Mouse (Mus musculus) liver, embryonic 16.5 days (tissue): ENCODE data around the gene Ei24. TPM values are rescaled to one million over a fixed set of nuclear protein-coding genes. Genes with fewer than 3 reads are reported as not detected.

ENCODE experiments used
- ATAC-seq: fragments of 200-750 bp; cut with Nextera tagmentation; 2 replicates; pipeline ENCODE4 v1.8.0; 2017; ENCODE audit warnings: low read depth, mild to moderate bottlenecking, moderate number of reproducible peaks, moderate library complexity
- H3K27ac ChIP-seq: fragments of 300-500 bp; sonication (generic); 2 replicates; pipeline ENCODE4 v1.5.1; 2014; ENCODE audit warnings: mild to moderate bottlenecking, low read length
- H3K27me3 ChIP-seq: fragments of 300-500 bp; sonication (generic); 2 replicates; pipeline ENCODE4 v1.6.1; 2014; ENCODE audit warnings: low read depth, low read length, mixed read lengths; ENCODE audit not compliant: control insufficient read depth, insufficient read depth
- H3K36me3 ChIP-seq: fragments of 300-500 bp; sonication (generic); 2 replicates; pipeline ENCODE4 v1.6.1; 2014; ENCODE audit warnings: mild to moderate bottlenecking; ENCODE audit not compliant: control insufficient read depth, insufficient read depth
- H3K4me1 ChIP-seq: fragments of 300-500 bp; sonication (generic); 2 replicates; pipeline ENCODE4 v1.6.1; 2014; ENCODE audit warnings: low read depth, low read length, mixed read lengths; ENCODE audit not compliant: control insufficient read depth
- H3K4me2 ChIP-seq: fragments of 300-500 bp; sonication (generic); 2 replicates; pipeline ENCODE4 v1.6.1; 2014; ENCODE audit warnings: low read depth, low read length, mixed read lengths
- H3K4me3 ChIP-seq: fragments of 300-500 bp; sonication (generic); 2 replicates; pipeline ENCODE4 v1.5.1; 2014; ENCODE audit warnings: low read depth, mild to moderate bottlenecking, low read length
- H3K9ac ChIP-seq: fragments of 300-500 bp; sonication (generic); 2 replicates; pipeline ENCODE4 v1.6.1; 2014; ENCODE audit warnings: low read depth, low read length
- H3K9me3 ChIP-seq: fragments of 300-500 bp; sonication (generic); replicated peaks from 2 replicates; pipeline ENCODE4 v1.6.1; 2016; ENCODE audit warnings: low read length; ENCODE audit not compliant: control insufficient read depth
- WGBS: fragments of 180-500 bp; shearing (Covaris S2); extraction: QIAGEN DNeasy Blood & Tissue Kit; methylation state at CpG from one replicate; pipeline ENCODE4 v1.1.7; 2014; ENCODE audit not compliant: insufficient replicate concordance; 5-methylcytosine and 5-hydroxymethylcytosine counted together
- polyA plus RNA-seq: library from polyadenylated mRNA; unstranded; fragments of >200 nt; fragmentation: Nextera tagmentation; extraction: Ambion mirVana; gene quantifications from 2 replicates; pipeline ENCODE4 v1.2.1, GENCODE M21; 2015

Gene Ei24
- polyA plus RNA-seq = 25.3 and 26.2 TPM in 2 replicates

GRCm38 (mm10) chr9:36796781-36797555, at the start of gene Ei24:
Ei24 (minus strand) TSS chr9:36797393.
- peak within 1 kb of the TSS; percentile 87 for H3K4me2 ChIP-seq
- peak within 1 kb of the TSS; percentile 51 for H3K27ac ChIP-seq
- no peaks in the 10 kb centered on the region for H3K27me3 ChIP-seq
- no peaks in the 10 kb centered on the region for H3K9me3 ChIP-seq
- H3K4me1 ChIP-seq = peaks cover 6% of the 10 kb centered on the region
- peak within 1 kb of the TSS; percentile 93 for H3K9ac ChIP-seq
- H3K4me3 ChIP-seq = peak within 1 kb of the TSS; percentile 90
- no peaks in the 10 kb centered on the region for H3K36me3 ChIP-seq
- ATAC-seq = peak; percentile 98
- WGBS = under 1% methylated on average over 50 of the region's 66 CpGs

- no peak for ATAC-seq
- Histone ChIP-seq H3K4me1 (no peaks in the 10 kb centered on the region), H3K27me3 (no peaks in the 10 kb centered on the region), H3K9me3 (no peaks in the 10 kb centered on the region), H3K27ac (no peak overlapping the region), H3K4me2 (no peak overlapping the region), H3K36me3 (no peaks in the 10 kb centered on the region), H3K4me3 (no peak overlapping the region), H3K9ac (no peak overlapping the region)
- WGBS = 43% methylated on average over 4 of the region's 4 CpGs
Observed at GRCm38 (mm10) chr9:36846346-36846745, 49.2 kb upstream of the Ei24 start.

GRCm38 (mm10) chr9:36833914-36834313, 36.7 kb upstream of the Ei24 start:
- Histone ChIP-seq H3K27me3 (peaks cover 24% of the 10 kb centered on the region), H3K4me2 (no peak overlapping the region), H3K27ac (no peak overlapping the region), H3K36me3 (no peaks in the 10 kb centered on the region), H3K4me3 (no peak overlapping the region), H3K4me1 (no peaks in the 10 kb centered on the region; the same call in 1 of the 2 replicates), H3K9ac (no peak overlapping the region), H3K9me3 (no peaks in the 10 kb centered on the region)
- 37% methylated on average over 3 of the region's 3 CpGs for WGBS
- ATAC-seq = no peak

GRCm38 (mm10) chr9:36833043-36833881, 36.1 kb upstream of the Ei24 start:
- ATAC-seq = no peak
- H3K4me2 ChIP-seq = peak overlapping the region; percentile 64
- H3K9ac ChIP-seq = no peak overlapping the region
- 5% methylated on average over 31 of the region's 31 CpGs for WGBS
- no peak overlapping the region for H3K27ac ChIP-seq
- peaks cover 24% of the 10 kb centered on the region for H3K27me3 ChIP-seq
- no peaks in the 10 kb centered on the region; the same call in 1 of the 2 replicates for H3K4me1 ChIP-seq
- H3K4me3 ChIP-seq = peak overlapping the region; percentile 48
- no peaks in the 10 kb centered on the region for H3K9me3 ChIP-seq
- no peaks in the 10 kb centered on the region for H3K36me3 ChIP-seq

GRCm38 (mm10) chr9:36832529-36832928, 35.3 kb upstream of the Ei24 start:
- H3K9me3 ChIP-seq = no peaks in the 10 kb centered on the region
- peak overlapping the region; percentile 64 for H3K4me2 ChIP-seq
- peak; percentile 39; the same call in 1 of the 2 replicates for ATAC-seq
- H3K27ac ChIP-seq = no peak overlapping the region
- WGBS = under 1% methylated on average over 32 of the region's 32 CpGs
- H3K36me3 ChIP-seq = no peaks in the 10 kb centered on the region
- H3K4me1 ChIP-seq = no peaks in the 10 kb centered on the region; the same call in 1 of the 2 replicates
- no peak overlapping the region for H3K9ac ChIP-seq
- peaks cover 24% of the 10 kb centered on the region for H3K27me3 ChIP-seq
- peak overlapping the region; percentile 48 for H3K4me3 ChIP-seq

- Histone ChIP-seq H3K4me2 (no peak overlapping the region), H3K27ac (no peak overlapping the region), H3K27me3 (peaks cover 24% of the 10 kb centered on the region), H3K4me3 (no peak overlapping the region), H3K9ac (no peak overlapping the region), H3K4me1 (no peaks in the 10 kb centered on the region; the same call in 1 of the 2 replicates), H3K36me3 (no peaks in the 10 kb centered on the region), H3K9me3 (no peaks in the 10 kb centered on the region)
- no peak for ATAC-seq
- 58% methylated on average over 6 of the region's 6 CpGs for WGBS
Observed at GRCm38 (mm10) chr9:36831401-36831800, 34.2 kb upstream of the Ei24 start.

- Histone ChIP-seq H3K4me1 (no peaks in the 10 kb centered on the region), H3K4me2 (no peak overlapping the region), H3K36me3 (no peaks in the 10 kb centered on the region), H3K4me3 (no peak overlapping the region), H3K9ac (no peak overlapping the region), H3K9me3 (no peaks in the 10 kb centered on the region), H3K27me3 (peaks cover 6% of the 10 kb centered on the region), H3K27ac (no peak overlapping the region)
- WGBS = 30% methylated on average over 2 of the region's 2 CpGs
- no peak for ATAC-seq
Observed at GRCm38 (mm10) chr9:36826612-36827363, 29.6 kb upstream of the Ei24 start.

GRCm38 (mm10) chr9:36822024-36822423, 24.8 kb upstream of the Ei24 start:
- no peak overlapping the region for H3K4me3 ChIP-seq
- no peaks in the 10 kb centered on the region for H3K27me3 ChIP-seq
- H3K4me1 ChIP-seq = no peaks in the 10 kb centered on the region
- H3K9me3 ChIP-seq = no peaks in the 10 kb centered on the region
- H3K9ac ChIP-seq = no peak overlapping the region
- no peak overlapping the region for H3K27ac ChIP-seq
- WGBS = 34% methylated on average over 2 of the region's 2 CpGs
- H3K36me3 ChIP-seq = no peaks in the 10 kb centered on the region
- no peak overlapping the region for H3K4me2 ChIP-seq
- ATAC-seq = no peak
